Mouse (Mus musculus): ENCODE measurements at regions not wholly inside any gene's neighbourhood (a gene's known extent, or its start where the extent isn't known, plus 50 kb on each side); places are given as distances from the start of the nearest gene placed in this dataset.

DNA sequence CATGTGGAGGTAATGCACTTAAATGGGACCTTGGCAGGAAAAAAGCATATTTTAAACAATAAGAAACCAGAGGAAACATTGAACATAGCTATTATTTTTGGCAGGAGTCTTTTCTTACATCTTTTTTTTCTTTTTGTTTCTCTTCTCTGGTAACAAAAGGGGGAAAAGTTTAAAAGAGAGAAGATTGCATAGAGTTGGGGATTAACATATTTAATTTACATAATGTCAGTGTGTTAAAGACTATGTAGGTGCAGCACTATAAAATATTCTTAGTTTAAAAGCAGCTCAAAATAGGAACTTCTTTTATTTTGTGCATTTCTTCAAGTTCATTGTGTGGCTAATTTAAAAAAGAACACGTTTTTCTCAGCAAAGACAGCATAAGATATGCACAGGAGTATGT lies 1087.5 kb downstream of the Cdh11 start:
- no peak for DNase-seq (ENCODE audit: low spot score)
- 41% methylated on average over 1 of the region's 1 CpGs for WGBS
- H3K4me3 ChIP-seq (ENCODE audit: low read depth, low read length), result no peak overlapping the region
- H3K9me3 ChIP-seq (ENCODE audit: control insufficient read depth, low read length), result no peaks in the 10 kb centered on the region
- no peak overlapping the region for H3K27ac ChIP-seq (ENCODE audit: low read depth, low read length)
- no peaks in the 10 kb centered on the region for H3K27me3 ChIP-seq (ENCODE audit: control insufficient read depth, insufficient read depth, low read length)
- ATAC-seq (ENCODE audit: low FRiP score), result no peak
- no peak overlapping the region for H3K4me2 ChIP-seq (replicated peaks; ENCODE audit: low read depth, low read length)
- H3K4me1 ChIP-seq (replicated peaks; ENCODE audit: control insufficient read depth, insufficient read depth, low read length), result no peaks in the 10 kb centered on the region
- no peak overlapping the region for H3K9ac ChIP-seq (ENCODE audit: low read depth, low read length)
- no peaks in the 10 kb centered on the region for H3K36me3 ChIP-seq (ENCODE audit: control insufficient read depth, insufficient read depth, low read length)

DNA sequence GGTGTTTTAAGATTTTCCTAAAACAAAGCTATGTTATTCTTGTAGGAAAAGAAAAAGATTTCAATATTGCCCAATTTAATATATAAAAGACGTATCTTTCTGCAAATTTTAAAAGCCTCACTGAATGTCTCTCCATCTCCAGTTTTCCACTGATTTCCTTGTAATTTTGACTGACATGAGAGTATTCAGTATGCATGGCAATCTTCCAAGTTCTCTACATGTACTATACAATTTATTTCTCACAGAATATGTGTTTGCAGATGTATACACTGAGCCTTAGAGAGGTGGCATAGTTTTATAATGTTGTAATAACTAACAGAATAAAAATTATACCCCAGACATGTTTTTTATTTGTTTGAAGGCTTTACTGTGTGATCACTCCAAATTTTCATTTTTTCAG lies 1094.5 kb downstream of the Cdh11 start:
- Histone ChIP-seq H3K4me1 (replicated peaks; ENCODE audit: control insufficient read depth, insufficient read depth, low read length) (no peaks in the 10 kb centered on the region), H3K9ac (ENCODE audit: low read depth, low read length) (no peak overlapping the region), H3K36me3 (ENCODE audit: control insufficient read depth, insufficient read depth, low read length) (no peaks in the 10 kb centered on the region), H3K9me3 (ENCODE audit: control insufficient read depth, low read length) (no peaks in the 10 kb centered on the region), H3K4me3 (ENCODE audit: low read depth, low read length) (no peak overlapping the region), H3K27ac (ENCODE audit: low read depth, low read length) (no peak overlapping the region), H3K4me2 (replicated peaks; ENCODE audit: low read depth, low read length) (no peak overlapping the region), H3K27me3 (ENCODE audit: control insufficient read depth, insufficient read depth, low read length) (no peaks in the 10 kb centered on the region)
- 93% methylated on average over 1 of the region's 1 CpGs for WGBS
- DNase-seq (ENCODE audit: low spot score), result no peak
- ATAC-seq (ENCODE audit: low FRiP score), result no peak

DNA sequence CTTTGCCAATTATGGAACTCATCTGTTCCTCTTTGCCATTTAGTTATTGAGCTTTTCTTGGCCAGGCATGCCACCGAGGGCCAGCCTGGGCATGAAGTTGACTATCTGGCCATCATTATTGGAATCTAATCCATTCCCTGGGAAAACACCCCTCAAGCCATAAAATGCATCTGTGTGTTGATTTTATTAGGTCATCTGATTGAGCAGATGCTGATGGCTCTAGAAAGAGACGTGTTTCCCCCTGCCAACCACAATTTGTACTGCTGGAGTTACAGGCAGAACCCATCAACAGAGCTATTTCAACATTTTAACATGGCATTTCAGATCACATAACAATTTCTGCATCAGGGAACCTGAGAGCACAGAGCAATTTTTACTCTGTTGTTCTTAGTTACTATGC lies 1116.5 kb downstream of the Cdh11 start:
- no peak for DNase-seq (ENCODE audit: low spot score)
- no peaks in the 10 kb centered on the region for H3K9me3 ChIP-seq (ENCODE audit: control insufficient read depth, low read length)
- ATAC-seq (ENCODE audit: low FRiP score), result no peak
- H3K9ac ChIP-seq (ENCODE audit: low read depth, low read length), result no peak overlapping the region
- no peak overlapping the region for H3K4me3 ChIP-seq (ENCODE audit: low read depth, low read length)
- H3K4me1 ChIP-seq (replicated peaks; ENCODE audit: control insufficient read depth, insufficient read depth, low read length), result no peaks in the 10 kb centered on the region
- H3K27me3 ChIP-seq (ENCODE audit: control insufficient read depth, insufficient read depth, low read length), result no peaks in the 10 kb centered on the region
- H3K4me2 ChIP-seq (replicated peaks; ENCODE audit: low read depth, low read length), result no peak overlapping the region
- WGBS, result 81% methylated on average over 2 of the region's 2 CpGs
- no peak overlapping the region for H3K27ac ChIP-seq (ENCODE audit: low read depth, low read length)
- no peaks in the 10 kb centered on the region for H3K36me3 ChIP-seq (ENCODE audit: control insufficient read depth, insufficient read depth, low read length)

DNA sequence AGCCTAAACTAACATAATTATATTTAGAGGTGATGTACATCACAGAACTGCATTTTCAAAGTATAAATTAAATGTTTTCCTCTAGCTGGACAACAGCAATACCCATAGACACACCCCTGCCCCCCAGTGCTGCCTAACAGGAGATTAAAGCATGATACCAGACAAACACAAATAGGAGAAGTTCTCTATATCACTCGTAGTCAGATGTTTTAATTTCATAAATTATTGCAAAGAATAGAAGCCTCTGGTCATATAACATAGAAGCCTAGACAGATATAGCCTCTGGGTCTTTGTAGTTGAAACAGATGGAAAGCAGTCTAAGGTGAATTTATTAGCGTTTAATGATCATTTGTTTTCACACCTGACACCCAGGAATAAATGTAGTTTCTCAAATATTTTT lies 1122.6 kb downstream of the Cdh11 start:
- ATAC-seq (ENCODE audit: low FRiP score) (no peak), DNase-seq (ENCODE audit: low spot score) (no peak)
- whole genome bisulfite sequencing, result 73% methylated on average over 2 of the region's 2 CpGs
- Histone ChIP-seq H3K4me2 (replicated peaks; ENCODE audit: low read depth, low read length) (no peak overlapping the region), H3K27ac (ENCODE audit: low read depth, low read length) (no peak overlapping the region), H3K9ac (ENCODE audit: low read depth, low read length) (no peak overlapping the region), H3K27me3 (ENCODE audit: control insufficient read depth, insufficient read depth, low read length) (no peaks in the 10 kb centered on the region), H3K36me3 (ENCODE audit: control insufficient read depth, insufficient read depth, low read length) (no peaks in the 10 kb centered on the region), H3K4me1 (replicated peaks; ENCODE audit: control insufficient read depth, insufficient read depth, low read length) (no peaks in the 10 kb centered on the region), H3K9me3 (ENCODE audit: control insufficient read depth, low read length) (no peaks in the 10 kb centered on the region), H3K4me3 (ENCODE audit: low read depth, low read length) (no peak overlapping the region)

DNA sequence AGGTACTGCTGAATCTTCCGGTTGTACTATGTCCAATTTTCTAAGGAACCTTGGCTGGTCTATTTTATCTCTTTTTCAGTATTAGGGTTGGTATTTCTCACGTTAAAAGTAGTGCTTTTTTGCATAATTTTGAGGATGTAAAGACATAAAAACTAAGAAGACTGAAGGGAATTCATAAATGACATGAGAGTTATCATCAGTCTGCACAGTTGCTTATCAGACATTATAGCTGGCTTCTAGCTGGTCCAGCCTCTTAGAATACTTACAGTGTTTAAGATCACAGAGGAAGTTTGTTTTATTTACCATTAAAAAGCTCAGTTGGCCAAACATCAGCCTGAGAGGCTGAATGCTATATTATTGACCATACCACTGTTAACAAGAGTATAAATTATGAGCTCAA lies 1130.2 kb downstream of the Cdh11 start:
- DNase-seq (ENCODE audit: low spot score) (no peak), ATAC-seq (ENCODE audit: low FRiP score) (no peak)
- H3K4me3 ChIP-seq (ENCODE audit: low read depth, low read length), result no peak overlapping the region
- H3K27ac ChIP-seq (ENCODE audit: low read depth, low read length), result no peak overlapping the region
- no peaks in the 10 kb centered on the region for H3K27me3 ChIP-seq (ENCODE audit: control insufficient read depth, insufficient read depth, low read length)
- WGBS, result 76% methylated on average over 2 of the region's 2 CpGs
- no peak overlapping the region for H3K4me2 ChIP-seq (replicated peaks; ENCODE audit: low read depth, low read length)
- no peak overlapping the region for H3K9ac ChIP-seq (ENCODE audit: low read depth, low read length)
- no peaks in the 10 kb centered on the region for H3K9me3 ChIP-seq (ENCODE audit: control insufficient read depth, low read length)
- no peaks in the 10 kb centered on the region for H3K4me1 ChIP-seq (replicated peaks; ENCODE audit: control insufficient read depth, insufficient read depth, low read length)
- no peaks in the 10 kb centered on the region for H3K36me3 ChIP-seq (ENCODE audit: control insufficient read depth, insufficient read depth, low read length)

DNA sequence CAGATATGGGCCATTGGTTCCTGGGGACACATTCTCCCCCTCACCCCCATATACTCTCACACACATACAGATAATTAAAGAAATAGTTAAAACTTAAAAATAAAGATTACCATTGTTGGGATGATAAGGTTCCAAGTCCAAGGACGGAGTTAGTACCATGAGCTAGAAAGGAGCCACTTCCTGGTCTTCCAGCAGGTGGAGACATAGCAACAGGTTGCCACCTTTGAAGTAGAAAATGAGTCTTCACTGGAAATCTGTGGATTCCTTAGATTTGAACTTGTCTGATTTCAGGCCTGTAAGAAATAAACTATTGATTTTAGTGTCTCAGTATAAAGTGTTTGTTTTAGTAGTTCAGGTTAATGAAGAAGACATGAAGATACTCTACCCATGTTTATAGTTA lies 1156.6 kb downstream of the Cdh11 start:
- Histone ChIP-seq H3K4me1 (replicated peaks; ENCODE audit: control insufficient read depth, insufficient read depth, low read length) (no peaks in the 10 kb centered on the region), H3K9ac (ENCODE audit: low read depth, low read length) (no peak overlapping the region), H3K9me3 (ENCODE audit: control insufficient read depth, low read length) (no peaks in the 10 kb centered on the region), H3K4me2 (replicated peaks; ENCODE audit: low read depth, low read length) (no peak overlapping the region), H3K27ac (ENCODE audit: low read depth, low read length) (no peak overlapping the region), H3K4me3 (ENCODE audit: low read depth, low read length) (no peak overlapping the region), H3K27me3 (ENCODE audit: control insufficient read depth, insufficient read depth, low read length) (no peaks in the 10 kb centered on the region), H3K36me3 (ENCODE audit: control insufficient read depth, insufficient read depth, low read length) (no peaks in the 10 kb centered on the region)
- WGBS, result 44% methylated on average over 1 of the region's 1 CpGs
- DNase-seq (ENCODE audit: low spot score) (peak; percentile 17), ATAC-seq (ENCODE audit: low FRiP score) (no peak)

DNA sequence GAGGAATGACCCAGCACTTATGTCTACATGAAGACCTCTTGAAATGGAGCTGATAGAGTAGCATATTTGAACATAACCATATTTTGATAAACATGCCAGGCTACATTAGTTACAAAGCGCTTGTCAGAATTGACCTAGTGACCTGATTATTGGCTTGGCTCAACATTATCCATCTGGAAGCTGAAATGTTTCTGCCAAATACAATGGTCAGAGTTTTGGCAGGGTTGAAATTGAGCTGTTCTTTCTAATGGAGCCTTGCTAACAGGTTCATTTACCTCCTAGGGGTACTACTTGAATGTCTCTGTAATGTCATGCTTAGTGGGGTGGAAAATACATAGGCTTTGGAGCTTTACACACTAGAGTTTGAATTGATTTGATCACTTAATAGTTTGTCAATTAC lies 1163.5 kb downstream of the Cdh11 start:
- no peak overlapping the region for H3K4me3 ChIP-seq (ENCODE audit: low read depth, low read length)
- no peaks in the 10 kb centered on the region for H3K4me1 ChIP-seq (replicated peaks; ENCODE audit: control insufficient read depth, insufficient read depth, low read length)
- no peaks in the 10 kb centered on the region for H3K36me3 ChIP-seq (ENCODE audit: control insufficient read depth, insufficient read depth, low read length)
- no peak overlapping the region for H3K9ac ChIP-seq (ENCODE audit: low read depth, low read length)
- H3K4me2 ChIP-seq (replicated peaks; ENCODE audit: low read depth, low read length), result no peak overlapping the region
- ATAC-seq (ENCODE audit: low FRiP score) (no peak), DNase-seq (ENCODE audit: low spot score) (no peak)
- H3K27me3 ChIP-seq (ENCODE audit: control insufficient read depth, insufficient read depth, low read length), result no peaks in the 10 kb centered on the region
- 84% methylated on average over 1 of the region's 1 CpGs for WGBS
- no peaks in the 10 kb centered on the region for H3K9me3 ChIP-seq (ENCODE audit: control insufficient read depth, low read length)
- no peak overlapping the region for H3K27ac ChIP-seq (ENCODE audit: low read depth, low read length)

DNA sequence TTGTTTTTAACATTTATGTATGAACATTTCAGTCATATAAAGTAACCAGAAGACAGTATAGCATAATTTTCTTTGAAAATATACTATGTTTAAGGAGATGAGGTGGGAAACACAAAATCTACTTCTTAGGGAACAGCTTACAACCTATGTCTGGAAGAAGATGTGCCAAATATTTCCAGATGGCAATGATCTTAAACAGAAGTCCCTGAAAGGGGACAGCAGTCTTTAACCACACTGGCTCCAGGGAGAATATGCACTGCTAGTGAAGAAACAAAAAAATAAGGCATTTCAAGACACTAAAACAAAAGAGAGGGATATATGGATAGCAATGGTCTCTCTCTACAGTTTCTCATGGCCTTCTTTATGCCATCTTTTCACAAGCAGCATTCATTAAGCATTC lies 1194.3 kb downstream of the Cdh11 start:
- no peak overlapping the region for H3K4me2 ChIP-seq (replicated peaks; ENCODE audit: low read depth, low read length)
- H3K36me3 ChIP-seq (ENCODE audit: control insufficient read depth, insufficient read depth, low read length), result no peaks in the 10 kb centered on the region
- H3K27ac ChIP-seq (ENCODE audit: low read depth, low read length), result no peak overlapping the region
- H3K9me3 ChIP-seq (ENCODE audit: control insufficient read depth, low read length), result no peaks in the 10 kb centered on the region
- DNase-seq (ENCODE audit: low spot score) (no peak), ATAC-seq (ENCODE audit: low FRiP score) (no peak)
- no peaks in the 10 kb centered on the region for H3K27me3 ChIP-seq (ENCODE audit: control insufficient read depth, insufficient read depth, low read length)
- no peaks in the 10 kb centered on the region for H3K4me1 ChIP-seq (replicated peaks; ENCODE audit: control insufficient read depth, insufficient read depth, low read length)
- H3K4me3 ChIP-seq (ENCODE audit: low read depth, low read length), result no peak overlapping the region
- H3K9ac ChIP-seq (ENCODE audit: low read depth, low read length), result no peak overlapping the region

DNA sequence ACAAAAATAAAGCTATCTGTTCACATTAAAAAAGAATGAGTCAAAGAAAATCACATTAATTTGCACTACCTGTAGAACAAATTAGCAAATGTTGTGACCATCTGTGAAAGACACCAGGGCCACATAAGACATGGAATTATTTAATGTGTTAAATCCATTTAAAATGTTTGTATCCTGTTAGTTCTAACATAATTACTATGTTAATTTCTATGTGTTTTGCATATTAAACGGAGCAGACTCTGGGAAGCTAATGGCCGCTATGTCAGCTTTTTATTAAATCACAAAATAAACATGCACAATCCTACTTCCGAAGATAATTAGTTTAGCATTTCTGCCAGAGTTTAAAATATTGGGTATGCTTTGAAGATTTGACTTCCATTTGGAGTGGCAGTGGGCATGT lies 1194.8 kb downstream of the Cdh11 start:
- DNase-seq (ENCODE audit: low spot score) (no peak), ATAC-seq (ENCODE audit: low FRiP score) (no peak)
- 88% methylated on average over 3 of the region's 3 CpGs for WGBS
- H3K9ac ChIP-seq (ENCODE audit: low read depth, low read length), result no peak overlapping the region
- H3K27me3 ChIP-seq (ENCODE audit: control insufficient read depth, insufficient read depth, low read length), result no peaks in the 10 kb centered on the region
- no peak overlapping the region for H3K4me3 ChIP-seq (ENCODE audit: low read depth, low read length)
- H3K9me3 ChIP-seq (ENCODE audit: control insufficient read depth, low read length), result no peaks in the 10 kb centered on the region
- no peaks in the 10 kb centered on the region for H3K4me1 ChIP-seq (replicated peaks; ENCODE audit: control insufficient read depth, insufficient read depth, low read length)
- no peak overlapping the region for H3K27ac ChIP-seq (ENCODE audit: low read depth, low read length)
- H3K36me3 ChIP-seq (ENCODE audit: control insufficient read depth, insufficient read depth, low read length), result no peaks in the 10 kb centered on the region
- no peak overlapping the region for H3K4me2 ChIP-seq (replicated peaks; ENCODE audit: low read depth, low read length)

All from hindbrain, embryonic 11.5 days (tissue).